Mouse (Mus musculus): ENCODE data around the gene Actrt3. TPM values are rescaled to one million over a fixed set of nuclear protein-coding genes. Genes with fewer than 3 reads are reported as not detected.

Actrt3 gene
- not detected in 2 replicates for polyA plus RNA-seq (2015; fragmentation: Nextera tagmentation; extraction: Ambion mirVana)

DNA sequence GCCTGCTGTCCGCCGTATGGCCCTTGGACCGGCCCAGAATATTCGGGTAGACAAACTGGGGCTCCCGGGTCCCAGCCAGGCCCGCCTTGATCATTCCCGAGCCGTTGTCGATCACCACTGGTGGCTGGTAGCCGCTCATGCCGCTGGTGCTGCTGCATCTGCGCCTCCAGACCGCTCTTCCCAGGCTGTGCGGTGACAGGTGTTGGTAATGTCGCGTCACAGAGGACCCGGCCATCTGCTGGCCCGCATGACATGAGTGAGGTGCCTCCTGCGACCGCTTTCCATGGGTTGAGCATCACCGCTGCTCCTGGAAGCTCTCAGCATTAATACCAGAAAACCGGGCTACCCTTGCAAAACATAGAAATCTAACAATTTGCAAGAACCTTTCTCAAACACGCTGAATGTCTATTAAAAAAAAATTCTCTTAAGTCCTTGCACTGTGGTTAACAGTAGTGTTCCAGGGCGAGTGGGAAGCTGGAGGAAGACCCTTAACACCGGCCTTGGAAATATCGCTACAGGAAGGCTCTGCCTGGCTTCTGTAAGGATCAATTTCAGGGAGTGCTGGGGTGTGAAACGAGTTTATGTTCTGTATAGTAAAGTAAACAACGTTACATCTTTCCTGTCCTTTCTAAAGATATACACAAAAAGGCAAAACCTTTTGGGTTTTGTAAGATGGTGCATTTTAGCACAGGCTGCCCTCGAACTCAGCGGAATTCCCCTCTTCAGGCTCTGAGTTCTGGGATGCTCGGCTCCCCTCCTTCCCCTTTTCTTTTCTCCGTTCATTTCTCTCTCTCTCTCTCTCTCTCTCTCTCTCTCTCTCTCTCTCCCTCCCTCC is at the start of gene Actrt3:
Gene Actrt3, minus strand, starts transcription at position 229 of the 835 bp plus-strand sequence.
- 2% methylated on average over 32 of the region's 32 CpGs for WGBS
- no peak for ATAC-seq (ENCODE audit: insufficient number of reproducible peaks, low FRiP score, low TSS enrichment, low read depth)
- H3K9ac ChIP-seq, result peak within 1 kb of the TSS; percentile 29

DNA sequence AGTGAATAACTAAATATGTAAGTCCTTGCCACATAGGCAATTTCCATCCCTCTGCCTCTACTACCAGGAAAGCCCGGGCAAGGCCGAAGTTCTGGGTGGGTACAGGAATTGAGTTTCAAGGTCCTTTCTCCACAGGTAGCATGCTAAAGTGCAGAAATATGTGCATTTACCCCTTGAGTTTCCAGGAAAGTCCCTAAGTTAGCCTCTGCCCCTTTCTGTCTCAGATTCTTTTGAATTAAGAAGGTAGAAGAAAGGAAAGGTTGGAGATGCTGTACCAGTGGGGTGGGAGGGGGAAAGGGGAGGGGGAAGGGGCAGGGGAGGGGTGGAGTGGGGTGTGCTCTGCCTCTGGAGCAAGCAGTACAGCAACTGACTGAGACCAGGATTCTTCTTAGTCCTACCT is 48.7 kb upstream of the Actrt3 start:
- H3K4me2 ChIP-seq, result no peak overlapping the region
- no peaks in the 10 kb centered on the region for H3K36me3 ChIP-seq
- H3K9me3 ChIP-seq, result no peaks in the 10 kb centered on the region
- no peak overlapping the region for H3K27ac ChIP-seq
- H3K4me3 ChIP-seq, result no peak overlapping the region
- H3K4me1 ChIP-seq, result peaks cover 15% of the 10 kb centered on the region
- H3K9ac ChIP-seq, result no peak overlapping the region
- no peak for ATAC-seq (ENCODE audit: insufficient number of reproducible peaks, low FRiP score, low TSS enrichment, low read depth)
- peaks cover 18% of the 10 kb centered on the region for H3K27me3 ChIP-seq
- WGBS, result 94% methylated on average over 2 of the region's 2 CpGs

More for the DNA sequence above, at the start of gene Actrt3:
- Histone ChIP-seq H3K4me2 (peak within 1 kb of the TSS; percentile 82), H3K27ac (peak within 1 kb of the TSS; percentile 79), H3K27me3 (0 out of 2 replicates have a peak, but pooled peaks cover 4% of the 10 kb centered on the region), H3K4me1 (peaks cover 20% of the 10 kb centered on the region), H3K36me3 (peaks cover 7% of the 10 kb centered on the region), H3K9me3 (no peaks in the 10 kb centered on the region), H3K4me3 (peak within 1 kb of the TSS; percentile 73)

DNA sequence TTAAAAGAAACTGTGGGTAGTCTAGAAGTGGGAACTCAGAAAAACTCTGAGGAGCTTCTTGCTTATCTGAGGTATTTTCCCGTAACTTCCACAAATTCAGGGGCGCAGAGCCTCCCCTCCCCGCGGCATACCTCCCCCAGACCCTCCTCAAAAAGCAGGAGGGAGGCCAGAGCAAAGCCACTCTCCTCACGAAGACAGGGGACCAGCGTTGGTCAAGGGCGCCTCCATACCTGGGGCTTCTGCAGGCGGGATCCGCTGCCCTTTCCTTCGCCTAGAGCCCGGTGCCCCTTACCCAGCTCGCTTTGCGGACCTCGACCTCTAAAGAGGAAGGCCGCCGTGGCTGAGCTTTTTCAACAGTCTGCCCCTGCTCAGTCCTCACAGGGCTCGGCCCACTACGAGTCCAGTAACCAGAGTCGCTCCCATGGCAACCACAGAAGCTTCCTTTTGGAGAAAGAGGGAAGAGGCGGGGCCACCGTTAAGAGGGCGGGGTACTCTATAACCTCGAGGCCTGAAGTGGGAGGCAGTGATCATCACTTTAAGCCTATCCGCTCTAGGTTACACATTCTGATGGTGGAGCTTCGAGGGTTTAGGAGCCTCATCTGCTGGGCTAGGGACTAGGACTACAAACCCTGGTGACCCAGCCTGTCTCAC is 47.8 kb upstream of the Actrt3 start, which contains the start of gene Lrrc34:
Gene Lrrc34, minus strand, starts transcription at position 430 of the 651 bp plus-strand sequence.
- Histone ChIP-seq H3K4me3 (peak within 1 kb of the TSS; percentile 38), H3K36me3 (no peaks in the 10 kb centered on the region), H3K4me2 (peak within 1 kb of the TSS; percentile 71), H3K27ac (no peak within 1 kb of the TSS), H3K9ac (no peak within 1 kb of the TSS), H3K9me3 (no peaks in the 10 kb centered on the region), H3K27me3 (peaks cover 18% of the 10 kb centered on the region), H3K4me1 (peaks cover 15% of the 10 kb centered on the region)
- WGBS, result 2% methylated on average over 25 of the region's 25 CpGs
- no peak; the same call in 1 of the 2 replicates for ATAC-seq (ENCODE audit: insufficient number of reproducible peaks, low FRiP score, low TSS enrichment, low read depth)

DNA sequence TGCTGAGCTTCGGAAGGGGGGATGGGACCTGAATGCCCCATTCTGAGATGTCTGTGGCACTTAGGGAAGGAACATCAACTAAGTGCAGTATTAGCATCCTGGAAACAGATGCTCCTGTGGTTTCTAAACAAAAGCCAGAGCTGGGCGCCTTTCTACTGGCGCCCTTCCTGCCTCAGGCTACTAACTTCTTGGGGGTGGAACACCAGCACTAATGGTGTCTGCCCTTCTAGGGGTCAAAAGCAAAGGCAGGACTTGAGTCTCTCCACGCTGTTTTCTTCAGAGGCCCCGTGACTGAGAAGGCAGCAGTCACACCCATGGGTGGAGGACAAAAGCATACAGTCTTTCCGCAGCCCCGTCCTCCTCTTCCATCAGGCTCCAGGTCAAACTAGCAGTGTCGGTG is 47.0 kb upstream of the Actrt3 start:
- Histone ChIP-seq H3K36me3 (no peaks in the 10 kb centered on the region), H3K27ac (no peak overlapping the region), H3K4me2 (no peak overlapping the region), H3K27me3 (peaks cover 18% of the 10 kb centered on the region), H3K9me3 (no peaks in the 10 kb centered on the region), H3K9ac (no peak overlapping the region), H3K4me3 (no peak overlapping the region), H3K4me1 (peaks cover 15% of the 10 kb centered on the region)
- WGBS, result 49% methylated on average over 8 of the region's 8 CpGs
- ATAC-seq (ENCODE audit: insufficient number of reproducible peaks, low FRiP score, low TSS enrichment, low read depth), result no peak

DNA sequence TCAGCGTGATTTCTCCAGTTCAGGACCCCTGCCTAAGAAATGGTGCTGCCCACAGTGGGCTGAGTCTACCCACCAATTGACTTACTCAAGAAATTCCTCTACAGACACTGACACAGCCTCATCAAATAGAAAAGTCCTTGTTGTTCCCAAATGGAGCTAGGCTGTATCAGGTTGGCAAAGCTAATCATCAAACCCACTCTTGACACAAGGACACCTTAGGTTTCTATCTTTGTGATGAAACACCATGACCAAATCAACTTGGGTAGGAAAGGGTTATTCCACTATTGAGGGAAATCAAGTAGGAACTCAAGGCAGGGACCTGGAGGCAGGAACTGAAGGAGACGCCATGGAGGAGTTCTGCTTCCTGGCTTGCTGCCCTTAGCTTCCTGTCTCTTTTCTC is 44.5 kb upstream of the Actrt3 start, which contains the start of gene Lrriq4:
Gene Lrriq4, plus strand, starts transcription at position 301 of the 400 bp plus-strand sequence.
- no peak within 1 kb of the TSS for H3K9ac ChIP-seq
- peaks cover 7% of the 10 kb centered on the region; the same call in 1 of the 2 replicates for H3K27me3 ChIP-seq
- no peak within 1 kb of the TSS for H3K4me3 ChIP-seq
- WGBS, result 72% methylated on average over 2 of the region's 2 CpGs
- H3K27ac ChIP-seq, result no peak within 1 kb of the TSS
- H3K4me1 ChIP-seq, result peaks cover 5% of the 10 kb centered on the region
- ATAC-seq (ENCODE audit: insufficient number of reproducible peaks, low FRiP score, low TSS enrichment, low read depth), result no peak
- no peaks in the 10 kb centered on the region for H3K36me3 ChIP-seq
- H3K4me2 ChIP-seq, result no peak within 1 kb of the TSS
- no peaks in the 10 kb centered on the region for H3K9me3 ChIP-seq

DNA sequence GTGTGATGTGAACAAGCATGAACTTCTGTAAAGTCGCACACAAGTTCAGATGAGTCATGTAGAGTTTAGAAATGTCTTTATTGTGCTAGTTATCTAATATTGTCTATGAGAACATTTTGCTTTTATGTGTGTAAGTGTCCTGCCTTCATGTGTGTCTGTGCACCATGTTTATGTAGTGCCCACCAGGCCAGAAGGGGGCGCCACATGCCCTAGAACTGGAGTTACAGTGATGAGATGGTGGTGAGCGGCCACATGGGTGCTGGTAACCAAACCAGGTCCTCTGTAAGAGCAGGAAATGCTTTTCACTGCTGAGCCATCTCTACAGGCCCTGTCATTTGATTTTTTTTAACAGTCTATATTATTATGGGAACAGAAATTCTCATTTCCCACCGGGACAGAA is 35.9 kb upstream of the Actrt3 start:
- 75% methylated on average over 4 of the region's 4 CpGs for WGBS
- Histone ChIP-seq H3K27ac (no peak overlapping the region), H3K4me3 (no peak overlapping the region), H3K36me3 (no peaks in the 10 kb centered on the region), H3K4me1 (no peaks in the 10 kb centered on the region), H3K4me2 (no peak overlapping the region), H3K9ac (no peak overlapping the region), H3K27me3 (no peaks in the 10 kb centered on the region), H3K9me3 (no peaks in the 10 kb centered on the region)
- no peak for ATAC-seq (ENCODE audit: insufficient number of reproducible peaks, low FRiP score, low TSS enrichment, low read depth)

DNA sequence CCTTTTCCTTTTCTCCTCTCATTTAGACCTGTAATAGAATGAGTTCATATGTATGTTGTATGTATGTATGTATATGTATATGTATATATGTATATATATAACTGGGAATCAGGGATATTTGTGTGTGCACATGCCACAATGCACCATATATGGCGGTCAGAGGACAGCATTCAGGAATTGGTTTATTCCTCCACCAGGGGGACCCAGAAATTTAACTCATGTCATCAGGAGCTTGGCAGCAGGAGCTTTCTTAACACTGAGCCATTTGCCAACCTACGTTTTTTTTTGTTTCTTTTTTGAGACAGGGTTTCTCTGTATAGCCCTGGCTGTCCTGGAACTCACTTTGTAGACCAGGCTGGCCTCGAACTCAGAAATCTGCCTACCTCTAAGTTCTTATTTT is 33.9 kb upstream of the Actrt3 start:
- Histone ChIP-seq H3K4me3 (no peak overlapping the region), H3K4me2 (no peak overlapping the region), H3K27ac (no peak overlapping the region), H3K9ac (no peak overlapping the region), H3K4me1 (no peaks in the 10 kb centered on the region), H3K27me3 (no peaks in the 10 kb centered on the region), H3K36me3 (no peaks in the 10 kb centered on the region), H3K9me3 (no peaks in the 10 kb centered on the region)
- 64% methylated on average over 3 of the region's 3 CpGs for WGBS
- no peak for ATAC-seq (ENCODE audit: insufficient number of reproducible peaks, low FRiP score, low TSS enrichment, low read depth)

DNA sequence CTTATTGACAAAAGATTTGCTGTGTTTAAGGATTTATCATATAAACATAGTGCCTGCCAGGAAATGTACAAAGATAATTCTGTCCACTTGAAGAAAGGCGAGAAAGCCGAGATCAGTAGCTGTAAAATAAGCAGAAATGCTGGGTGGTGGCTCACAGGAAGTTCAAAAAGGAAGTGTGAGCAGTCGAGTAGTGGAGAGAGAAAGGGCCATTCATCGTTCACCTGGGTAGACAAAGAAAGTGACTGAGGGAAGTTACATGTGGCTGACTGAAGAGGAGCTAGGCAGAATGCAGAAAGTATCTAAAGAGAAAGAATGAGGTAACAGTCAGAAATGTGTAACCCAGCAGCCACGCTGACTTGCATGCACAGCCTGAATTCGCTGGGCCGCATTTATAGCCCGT is 20.4 kb upstream of the Actrt3 start:
- WGBS, result 76% methylated on average over 8 of the region's 8 CpGs
- H3K36me3 ChIP-seq, result peaks cover 45% of the 10 kb centered on the region

DNA sequence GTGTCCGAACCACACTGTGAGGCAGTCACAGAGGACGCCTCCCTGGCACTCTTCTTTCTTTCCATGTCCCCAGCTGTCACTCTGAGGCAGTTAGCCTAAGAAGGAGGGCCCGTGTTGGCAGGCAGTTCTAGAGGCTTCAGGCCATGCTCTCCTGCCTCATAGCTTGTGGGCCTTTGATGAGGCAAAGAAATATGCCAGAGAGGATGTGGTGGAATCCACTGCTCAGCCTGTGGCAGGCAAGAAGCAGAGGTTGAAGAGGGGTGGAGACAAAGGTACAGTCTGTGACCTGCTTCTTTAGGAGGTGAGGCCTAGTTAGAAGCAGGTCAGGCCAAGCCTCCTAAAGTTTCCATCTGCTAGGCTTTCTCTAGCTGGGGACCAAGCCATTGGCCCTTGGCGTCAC is 11.2 kb upstream of the Actrt3 start:
- Histone ChIP-seq H3K4me2 (no peak overlapping the region), H3K27me3 (no peaks in the 10 kb centered on the region), H3K36me3 (peaks cover 69% of the 10 kb centered on the region), H3K4me3 (no peak overlapping the region), H3K27ac (no peak overlapping the region), H3K9me3 (no peaks in the 10 kb centered on the region), H3K9ac (no peak overlapping the region), H3K4me1 (no peaks in the 10 kb centered on the region; the same call in 1 of the 2 replicates)
- ATAC-seq (ENCODE audit: insufficient number of reproducible peaks, low FRiP score, low TSS enrichment, low read depth), result no peak
- WGBS, result 88% methylated on average over 4 of the region's 4 CpGs

More for the DNA sequence above, 20.4 kb upstream of the Actrt3 start:
- no peak overlapping the region for H3K4me3 ChIP-seq
- no peaks in the 10 kb centered on the region for H3K9me3 ChIP-seq
- no peaks in the 10 kb centered on the region for H3K4me1 ChIP-seq
- no peak overlapping the region for H3K4me2 ChIP-seq
- H3K27ac ChIP-seq, result no peak overlapping the region
- H3K27me3 ChIP-seq, result no peaks in the 10 kb centered on the region
- no peak for ATAC-seq (ENCODE audit: insufficient number of reproducible peaks, low FRiP score, low TSS enrichment, low read depth)
- H3K9ac ChIP-seq, result no peak overlapping the region

DNA sequence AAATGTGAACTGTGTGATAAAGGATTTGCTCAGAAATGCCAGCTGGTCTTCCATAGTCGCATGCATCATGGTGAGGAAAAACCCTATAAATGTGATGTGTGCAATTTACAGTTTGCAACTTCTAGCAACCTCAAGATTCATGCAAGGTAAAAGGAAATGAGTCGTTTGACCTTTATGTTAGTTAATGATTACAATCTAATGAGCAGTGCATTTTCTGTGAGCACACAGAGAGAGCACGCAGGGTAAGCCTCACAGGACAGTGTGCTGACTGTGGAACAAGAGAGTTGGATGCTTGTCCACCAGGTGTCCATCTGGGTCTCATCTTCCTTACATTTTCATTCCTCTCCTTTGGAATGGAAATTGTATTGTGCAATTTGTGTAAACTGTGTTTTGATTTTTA is 9.3 kb upstream of the Actrt3 start:
- no peak overlapping the region for H3K4me2 ChIP-seq
- peaks cover 62% of the 10 kb centered on the region for H3K36me3 ChIP-seq
- H3K27ac ChIP-seq, result no peak overlapping the region
- H3K4me3 ChIP-seq, result no peak overlapping the region
- H3K9me3 ChIP-seq, result no peaks in the 10 kb centered on the region
- no peaks in the 10 kb centered on the region for H3K27me3 ChIP-seq
- ATAC-seq (ENCODE audit: insufficient number of reproducible peaks, low FRiP score, low TSS enrichment, low read depth), result no peak
- 88% methylated on average over 3 of the region's 3 CpGs for WGBS
- H3K9ac ChIP-seq, result no peak overlapping the region
- no peaks in the 10 kb centered on the region; the same call in 1 of the 2 replicates for H3K4me1 ChIP-seq

DNA sequence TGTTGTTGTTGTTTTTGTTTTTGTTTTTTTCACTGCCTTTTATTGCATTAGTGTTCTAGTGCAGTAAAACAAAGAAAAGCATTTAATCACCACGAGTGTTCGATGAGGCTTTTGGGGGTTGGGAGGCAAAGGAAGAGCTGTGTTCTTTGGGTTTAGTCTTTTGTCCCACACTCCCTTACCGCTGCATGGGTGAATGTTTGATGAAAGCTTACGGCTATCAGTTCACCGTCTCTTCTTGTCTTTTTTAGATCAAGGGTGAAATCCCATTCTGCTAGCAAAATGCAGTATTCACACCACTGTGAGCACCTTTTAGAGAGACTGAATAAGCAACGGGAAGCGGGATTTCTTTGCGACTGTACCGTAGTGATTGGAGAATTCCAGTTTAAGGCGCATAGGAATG is 3.5 kb upstream of the Actrt3 start:
- Histone ChIP-seq H3K4me3 (peak overlapping the region; percentile 73), H3K27ac (no peak overlapping the region), H3K9me3 (no peaks in the 10 kb centered on the region)

DNA sequence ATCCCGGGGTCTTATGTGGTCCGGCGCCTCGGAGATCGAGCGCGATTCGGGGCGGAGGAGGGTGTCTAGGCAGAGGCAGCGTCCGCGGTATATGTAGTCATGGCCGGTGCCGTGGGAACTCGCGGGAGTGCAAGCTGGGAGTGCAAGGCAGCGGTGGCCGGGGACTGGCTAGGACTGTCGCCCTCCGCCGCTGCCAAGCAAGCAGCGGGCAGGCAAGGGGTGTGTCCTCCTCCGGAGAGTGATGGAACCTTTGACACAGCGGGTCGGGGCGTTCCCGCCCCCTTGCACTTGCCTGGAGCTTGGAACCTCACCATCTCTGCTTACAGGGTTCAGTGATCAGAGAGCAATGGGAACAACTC is 3.0 kb upstream of the Actrt3 start:
- Histone ChIP-seq H3K4me3 (peak overlapping the region; percentile 73), H3K9me3 (no peaks in the 10 kb centered on the region), H3K27ac (peak overlapping the region; percentile 98), H3K36me3 (peaks cover 21% of the 10 kb centered on the region), H3K9ac (peak overlapping the region; percentile 83), H3K27me3 (0 out of 2 replicates have a peak, but pooled peaks cover 4% of the 10 kb centered on the region), H3K4me2 (peak overlapping the region; percentile 82), H3K4me1 (peaks cover 17% of the 10 kb centered on the region)
- WGBS, result 1% methylated on average over 27 of the region's 27 CpGs
- ATAC-seq (ENCODE audit: insufficient number of reproducible peaks, low FRiP score, low TSS enrichment, low read depth), result no peak; the same call in 1 of the 2 replicates

More for the DNA sequence above, 3.5 kb upstream of the Actrt3 start:
- no peak for ATAC-seq (ENCODE audit: insufficient number of reproducible peaks, low FRiP score, low TSS enrichment, low read depth)
- Histone ChIP-seq H3K36me3 (peaks cover 24% of the 10 kb centered on the region), H3K27me3 (0 out of 2 replicates have a peak, but pooled peaks cover 3% of the 10 kb centered on the region), H3K4me2 (peak overlapping the region; percentile 82), H3K9ac (peak overlapping the region; percentile 83; the same call in 1 of the 2 replicates), H3K4me1 (peaks cover 17% of the 10 kb centered on the region)
- 37% methylated on average over 10 of the region's 10 CpGs for WGBS

Measured in limb, embryonic 15.5 days (tissue).